Mouse (Mus musculus) neural tube, embryonic 11.5 days (tissue): ENCODE measurements around the gene Itga5. TPM values are rescaled to one million over a fixed set of nuclear protein-coding genes. Genes with fewer than 3 reads are reported as not detected.
A peak's percentile ranks its signal among the peaks of the same experiment; 100 is the strongest.
"Not testable (repeated sequence)": the region's sequence is repeated elsewhere in the genome, so short reads cannot be mapped to it uniquely, and the experiment has no call there.

Experiments used
- ATAC-seq: fragments of 200-750 bp; cut with Nextera tagmentation; 2 replicates; pipeline ENCODE4 v1.8.0; 2017; ENCODE audit warnings: moderate number of reproducible peaks, mild to moderate bottlenecking, moderate TSS enrichment, moderate library complexity; ENCODE audit not compliant: insufficient read depth, low FRiP score, low TSS enrichment
- DNase-seq: peaks from one replicate; pipeline ENCODE4 v3.0.0-alpha.2; 2015; ENCODE audit warnings: low spot score
- H3K27ac ChIP-seq: fragments of 300-500 bp; sonication (generic); 2 replicates; pipeline ENCODE4 v1.5.1; 2014; ENCODE audit warnings: low read depth, mild to moderate bottlenecking, low read length
- H3K27me3 ChIP-seq: fragments of 300-500 bp; sonication (generic); 2 replicates; pipeline ENCODE4 v1.6.1; 2014; ENCODE audit warnings: mild to moderate bottlenecking, low read length, mixed read lengths; ENCODE audit not compliant: control insufficient read depth, insufficient read depth
- H3K36me3 ChIP-seq: fragments of 300-500 bp; sonication (generic); 2 replicates; pipeline ENCODE4 v1.6.1; 2014; ENCODE audit warnings: mild to moderate bottlenecking, low read length, moderate library complexity, mixed read lengths; ENCODE audit not compliant: control insufficient read depth, insufficient read depth
- H3K4me1 ChIP-seq: fragments of 300-500 bp; sonication (generic); 2 replicates; pipeline ENCODE4 v1.6.1; 2014; ENCODE audit warnings: low read length, mixed read lengths; ENCODE audit not compliant: control insufficient read depth, insufficient read depth
- H3K4me2 ChIP-seq: fragments of 300-500 bp; sonication (generic); 2 replicates; pipeline ENCODE4 v1.6.1; 2014; ENCODE audit warnings: low read depth, mild to moderate bottlenecking, moderate library complexity
- H3K4me3 ChIP-seq: fragments of 300-500 bp; sonication (generic); 2 replicates; pipeline ENCODE4 v1.5.1; 2014; ENCODE audit warnings: low read depth, low read length
- H3K9ac ChIP-seq: fragments of 300-500 bp; sonication (generic); 2 replicates; pipeline ENCODE4 v1.6.1; 2014; ENCODE audit warnings: mild to moderate bottlenecking, low read length
- H3K9me3 ChIP-seq: fragments of 300-500 bp; sonication (generic); 2 replicates; pipeline ENCODE4 v1.6.1; 2016; ENCODE audit warnings: low read length; ENCODE audit not compliant: control insufficient read depth
- WGBS: fragments of 180-500 bp; shearing (Covaris S2); extraction: QIAGEN DNeasy Blood & Tissue Kit; methylation state at CpG from one replicate; pipeline ENCODE4 v1.1.7; 2014; 5-methylcytosine and 5-hydroxymethylcytosine counted together
- polyA plus RNA-seq: library from polyadenylated mRNA; unstranded; fragments of >200 nt; fragmentation: Nextera tagmentation; extraction: Ambion mirVana; gene quantifications from 2 replicates; pipeline ENCODE4 v1.2.1, GENCODE M21; 2014

Gene Itga5
- 21.0 and 21.3 TPM in 2 replicates for polyA plus RNA-seq

DNA sequence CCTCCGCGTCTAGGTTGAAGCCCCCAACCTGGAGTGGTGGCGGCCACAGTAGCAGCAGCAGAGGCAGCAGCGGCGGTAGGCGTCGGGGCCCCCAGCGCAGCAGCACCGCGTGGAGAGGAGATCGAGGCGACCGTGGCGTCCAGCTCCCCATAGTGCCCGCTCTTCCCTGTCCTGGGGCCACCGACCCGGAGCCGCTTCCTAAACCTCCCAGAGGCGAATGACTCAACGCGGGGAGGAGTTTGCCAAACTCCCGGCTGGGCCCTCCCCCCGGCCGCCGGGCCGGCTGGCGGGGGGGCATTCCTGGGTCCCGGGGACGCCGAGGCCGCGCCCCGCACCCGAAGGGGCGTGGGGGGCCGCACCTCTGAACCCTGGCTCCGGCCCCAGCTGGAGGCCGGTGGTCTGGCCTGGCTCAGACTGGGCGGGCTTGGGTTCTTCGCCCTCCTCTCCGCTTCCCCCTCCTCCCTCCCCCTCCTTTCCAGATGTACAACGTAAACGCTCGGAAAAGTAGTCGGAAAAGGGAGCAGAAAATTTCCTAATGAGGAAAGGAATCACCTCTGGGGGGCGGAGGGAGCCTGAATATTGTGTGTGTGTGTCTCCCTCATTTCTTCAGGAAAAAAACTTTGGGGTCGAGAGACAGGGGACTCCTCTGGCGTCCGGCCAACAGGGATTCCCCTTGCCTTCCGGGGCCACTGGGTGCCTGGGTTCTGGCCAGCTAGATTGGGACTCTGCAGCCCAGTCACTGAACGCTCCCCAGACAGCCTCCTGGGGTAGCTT lies at the start of gene Itga5:
Itga5 (minus strand) TSS at position 388 of the 774 bp plus-strand sequence.
- WGBS = under 1% methylated on average over 51 of the region's 51 CpGs
- Histone ChIP-seq H3K4me2 (peak within 1 kb of the TSS; percentile 95), H3K27me3 (no peaks in the 10 kb centered on the region), H3K4me3 (peak within 1 kb of the TSS; percentile 73), H3K27ac (peak within 1 kb of the TSS; percentile 24; the same call in 1 of the 2 replicates), H3K9ac (peak within 1 kb of the TSS; percentile 78), H3K36me3 (no peaks in the 10 kb centered on the region), H3K9me3 (no peaks in the 10 kb centered on the region), H3K4me1 (peaks cover 3% of the 10 kb centered on the region; the same call in 1 of the 2 replicates)
- ATAC-seq = peak; percentile 64
- DNase-seq = peak; percentile 66

DNA sequence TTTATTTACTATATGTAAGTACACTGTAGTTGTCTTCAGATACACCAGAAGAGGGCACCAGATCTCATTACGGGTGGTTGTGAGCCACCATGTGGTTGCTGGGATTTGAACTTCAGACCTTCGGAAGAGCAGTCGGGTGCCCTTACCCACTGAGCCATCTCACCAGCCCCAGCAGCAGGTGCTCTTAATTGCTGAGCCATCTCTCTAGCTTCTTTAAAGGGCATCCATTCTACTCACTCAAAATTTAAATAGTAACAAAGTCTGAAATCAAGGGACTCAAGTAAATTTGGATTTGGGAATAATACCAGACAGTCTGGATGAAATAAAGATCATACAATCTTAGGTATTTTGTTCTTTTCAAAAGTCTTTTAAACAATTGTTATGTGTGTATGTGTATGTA lies 39.0 kb upstream of the Itga5 start:
- H3K36me3 ChIP-seq, H3K4me3 ChIP-seq, H3K27me3 ChIP-seq, H3K4me2 ChIP-seq, H3K9ac ChIP-seq, H3K4me1 ChIP-seq, ATAC-seq, DNase-seq, H3K27ac ChIP-seq, H3K9me3 ChIP-seq: not testable (repeated sequence)
- WGBS = 86% methylated on average over 2 of the region's 3 CpGs

DNA sequence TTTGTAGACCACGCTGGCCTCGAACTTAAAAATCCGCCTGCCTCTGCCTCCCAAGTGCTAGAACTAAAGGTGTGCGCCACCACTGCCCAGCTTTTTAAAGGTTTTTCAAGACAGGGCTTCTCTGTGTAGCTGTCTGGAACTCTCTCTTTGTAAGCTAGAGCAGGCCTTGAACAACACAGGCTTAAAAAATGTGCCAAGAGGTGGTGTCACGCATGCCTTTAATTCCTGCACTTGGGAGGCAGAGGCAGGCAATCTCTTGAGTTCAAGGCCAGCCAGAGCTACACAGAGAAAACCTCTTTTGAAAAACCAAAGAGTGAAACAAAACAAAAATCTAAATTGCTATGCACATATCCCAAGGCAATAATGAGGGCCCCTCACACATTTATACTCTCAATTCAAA lies 34.8 kb upstream of the Itga5 start:
- Histone ChIP-seq H3K27ac (no peak overlapping the region), H3K27me3 (no peaks in the 10 kb centered on the region), H3K4me3 (no peak overlapping the region), H3K9ac (no peak overlapping the region), H3K4me1 (no peaks in the 10 kb centered on the region), H3K36me3 (no peaks in the 10 kb centered on the region), H3K9me3 (no peaks in the 10 kb centered on the region), H3K4me2 (no peak overlapping the region)
- no peak for DNase-seq
- ATAC-seq = no peak
- 91% methylated on average over 5 of the region's 5 CpGs for WGBS

DNA sequence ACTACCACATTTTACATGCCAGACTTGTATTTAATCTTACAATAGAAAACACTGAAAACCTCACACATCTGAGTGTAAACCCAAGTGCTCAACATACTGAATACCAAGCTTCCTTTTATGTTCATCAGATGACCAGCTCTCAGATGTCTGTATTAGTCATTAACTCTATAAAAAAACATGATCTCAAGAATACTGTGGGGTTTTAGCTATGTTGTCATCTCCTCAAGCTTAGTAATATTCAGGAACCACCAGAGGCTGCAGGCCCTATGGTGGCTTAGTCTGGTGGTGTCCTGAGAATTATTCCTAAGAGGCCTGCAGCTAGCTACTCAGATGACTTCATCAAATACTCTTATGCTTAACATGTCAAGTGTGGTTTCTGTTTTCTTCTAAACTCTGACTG lies 27.0 kb upstream of the Itga5 start:
- no peak overlapping the region for H3K9ac ChIP-seq
- no peaks in the 10 kb centered on the region for H3K27me3 ChIP-seq
- H3K4me2 ChIP-seq = no peak overlapping the region
- ATAC-seq (no peak), DNase-seq (no peak)
- H3K36me3 ChIP-seq = no peaks in the 10 kb centered on the region
- H3K4me3 ChIP-seq = no peak overlapping the region
- no peak overlapping the region for H3K27ac ChIP-seq
- H3K4me1 ChIP-seq = no peaks in the 10 kb centered on the region
- H3K9me3 ChIP-seq = no peaks in the 10 kb centered on the region

DNA sequence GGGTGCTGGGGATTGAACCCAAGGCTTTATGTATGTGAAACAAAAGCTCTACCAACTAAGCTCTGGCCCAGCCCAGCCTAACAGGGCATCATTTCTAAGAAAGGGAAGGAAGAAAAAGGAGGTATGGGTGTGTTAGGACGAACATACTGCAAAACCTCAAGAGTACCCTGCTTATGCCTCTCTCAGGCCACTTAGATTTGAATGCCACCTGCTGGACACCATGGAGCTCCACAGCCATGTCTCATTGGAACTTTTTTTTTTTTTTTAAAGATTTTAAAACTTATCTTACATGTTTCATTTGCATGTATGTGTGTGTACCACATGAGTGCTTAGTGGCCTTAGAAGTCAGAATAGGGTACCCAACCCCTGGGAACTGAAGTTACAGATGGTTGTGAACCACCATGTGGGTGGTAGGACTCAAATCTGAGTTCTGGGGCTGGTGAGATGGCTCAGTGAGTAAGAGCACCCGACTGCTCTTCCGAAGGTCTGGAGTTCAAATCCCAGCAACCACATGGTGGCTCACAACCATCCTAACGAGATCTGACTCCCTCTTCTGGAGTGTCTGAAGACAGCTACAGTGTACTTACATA lies 22.1 kb upstream of the Itga5 start:
- ATAC-seq (no peak), DNase-seq (no peak)
- WGBS = 57% methylated on average over 4 of the region's 4 CpGs
- Histone ChIP-seq H3K9ac (no peak overlapping the region), H3K4me1 (no peaks in the 10 kb centered on the region), H3K4me2 (no peak overlapping the region), H3K36me3 (no peaks in the 10 kb centered on the region), H3K9me3 (no peaks in the 10 kb centered on the region), H3K27ac (no peak overlapping the region), H3K4me3 (no peak overlapping the region), H3K27me3 (no peaks in the 10 kb centered on the region)

DNA sequence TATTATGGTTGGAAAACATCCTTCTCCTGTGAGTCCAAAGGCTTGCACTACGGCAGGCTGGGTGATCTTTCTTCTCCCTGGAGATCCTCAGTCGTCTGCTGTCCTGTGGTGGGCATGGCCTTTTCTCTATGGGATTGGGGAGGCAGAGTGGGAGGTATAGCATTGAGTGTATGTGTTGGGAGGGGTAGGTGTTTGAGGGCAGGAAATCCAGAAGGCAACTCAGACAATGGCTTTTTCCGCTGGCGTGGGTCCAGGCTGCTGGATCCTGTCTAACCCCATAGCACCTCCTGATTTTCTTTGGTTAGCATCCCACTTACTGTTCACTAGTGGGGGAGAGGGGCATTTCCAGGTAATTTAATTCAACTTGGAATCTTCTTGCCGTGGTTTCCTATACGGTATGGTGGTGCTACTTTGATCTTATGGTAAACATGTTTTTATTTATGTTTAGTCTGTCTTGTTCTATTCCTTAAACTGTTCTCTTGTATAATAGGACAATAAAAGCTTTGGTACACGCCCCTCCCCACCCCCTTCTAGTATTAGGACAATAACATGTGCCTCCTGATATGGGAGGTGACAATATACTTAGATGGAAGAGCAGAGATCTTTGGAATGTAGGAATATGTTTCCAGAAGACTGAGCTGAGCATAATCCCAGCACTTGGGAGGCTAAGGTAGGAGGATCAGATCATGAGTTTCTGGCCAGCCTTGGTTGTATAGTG lies 17.4 kb upstream of the Itga5 start:
- no peak for DNase-seq
- no peaks in the 10 kb centered on the region for H3K27me3 ChIP-seq
- 70% methylated on average over 7 of the region's 7 CpGs for WGBS
- H3K4me1 ChIP-seq = no peaks in the 10 kb centered on the region
- no peak overlapping the region for H3K4me3 ChIP-seq
- ATAC-seq = no peak
- H3K27ac ChIP-seq = no peak overlapping the region
- H3K9me3 ChIP-seq = no peaks in the 10 kb centered on the region
- H3K9ac ChIP-seq = no peak overlapping the region
- no peak overlapping the region for H3K4me2 ChIP-seq
- no peaks in the 10 kb centered on the region for H3K36me3 ChIP-seq

DNA sequence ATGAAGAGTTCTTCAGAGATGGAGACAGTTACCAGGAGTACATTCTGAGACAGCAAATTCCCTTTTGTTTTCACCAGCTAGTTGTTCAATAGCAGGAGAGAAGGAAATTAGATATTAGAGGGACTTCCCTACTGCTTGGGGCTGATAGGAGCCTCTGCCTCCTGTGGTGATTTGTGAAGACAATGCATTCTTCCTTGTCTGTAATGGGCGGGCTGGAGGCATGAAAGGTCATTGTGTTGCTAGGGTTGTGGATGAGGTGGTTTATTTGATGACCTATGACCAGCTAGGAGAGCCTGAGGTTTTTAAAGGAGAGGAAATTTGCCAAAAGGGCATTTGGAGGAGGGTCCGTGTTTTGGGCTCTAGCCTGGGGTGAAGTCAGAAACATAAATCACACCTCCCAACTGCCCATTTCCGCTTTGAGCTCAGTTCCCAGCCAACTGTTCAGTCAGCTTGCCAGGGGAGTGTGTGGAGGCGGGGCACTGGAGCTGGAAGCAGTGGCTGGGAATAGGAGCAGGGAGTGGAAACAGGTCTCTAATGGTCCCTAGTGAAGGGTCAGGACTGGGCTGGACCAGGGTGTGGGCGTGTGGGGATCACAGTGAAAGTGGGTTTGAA lies 16.3 kb upstream of the Itga5 start:
- H3K4me2 ChIP-seq = no peak overlapping the region
- no peaks in the 10 kb centered on the region for H3K27me3 ChIP-seq
- H3K4me3 ChIP-seq = no peak overlapping the region
- DNase-seq (no peak), ATAC-seq (no peak)
- H3K4me1 ChIP-seq = no peaks in the 10 kb centered on the region
- no peaks in the 10 kb centered on the region for H3K9me3 ChIP-seq
- no peak overlapping the region for H3K9ac ChIP-seq
- no peaks in the 10 kb centered on the region for H3K36me3 ChIP-seq
- WGBS = 13% methylated on average over 5 of the region's 5 CpGs
- H3K27ac ChIP-seq = no peak overlapping the region

DNA sequence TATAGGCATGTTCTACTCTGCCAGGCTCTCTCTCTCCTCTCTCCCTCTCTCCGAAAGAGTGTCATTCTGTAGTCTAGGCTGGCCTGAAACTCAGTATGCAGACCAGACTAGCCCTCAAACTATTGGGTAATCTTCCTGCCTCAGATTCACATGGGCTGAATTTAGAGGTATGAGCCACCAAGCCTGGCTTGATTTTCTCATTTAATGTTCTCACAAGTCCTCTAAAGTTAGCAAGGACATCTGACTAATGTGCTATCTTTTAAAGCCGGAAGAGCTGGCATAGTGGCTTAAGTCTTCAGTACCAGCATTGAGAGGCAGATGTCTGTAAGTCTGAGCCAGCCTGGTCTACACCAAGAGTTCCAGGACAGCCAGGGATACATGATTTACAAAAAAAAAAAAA lies 15.5 kb upstream of the Itga5 start:
- Histone ChIP-seq H3K9me3 (no peaks in the 10 kb centered on the region), H3K36me3 (no peaks in the 10 kb centered on the region), H3K4me2 (no peak overlapping the region), H3K4me1 (no peaks in the 10 kb centered on the region), H3K27me3 (no peaks in the 10 kb centered on the region), H3K9ac (no peak overlapping the region), H3K4me3 (no peak overlapping the region), H3K27ac (no peak overlapping the region)
- DNase-seq = no peak
- ATAC-seq = no peak
- WGBS = 89% methylated on average over 2 of the region's 2 CpGs
